Mouse (Mus musculus) v-Abl transformed pro-B cells (cell line): Measurements from ENCODE around the gene Chrm4.

Source experiments
- in situ Hi-C, 2 experiments: fragments of 400-800 bp; cut with MboI; formaldehyde crosslinking; loops; one replicate each; pipeline ENCODE4 v1.15.1; 2025; ENCODE audit not compliant: unreplicated experiment in 2 of 2

Chrm4 gene

DNA sequence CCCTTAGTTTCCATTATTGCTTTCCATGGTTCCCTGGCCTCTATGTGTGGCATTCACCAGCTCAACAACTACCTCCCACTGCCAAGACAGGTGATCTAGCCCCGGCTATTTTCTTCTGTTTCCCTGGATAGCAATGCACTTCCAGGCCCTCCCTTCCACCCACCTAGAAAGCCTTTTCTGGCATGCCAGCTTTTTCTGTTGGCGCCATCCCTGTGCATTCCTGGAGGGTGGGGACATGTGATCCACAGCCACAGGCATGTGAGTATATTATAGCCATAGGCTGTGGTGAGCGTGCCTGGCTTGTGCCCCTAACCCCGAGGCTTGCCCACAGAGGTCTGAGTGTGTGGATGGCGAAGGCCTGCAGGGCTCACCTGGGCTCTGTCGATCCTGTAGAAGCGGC is 9.1 kb downstream of the Chrm4 start:
- in situ Hi-C loops, result no loop called here

- in situ Hi-C loops, result no loop called here
These were observed 12.4 kb downstream of the Chrm4 start for GRCm38 (mm10) chr2:91939303-91939935.

DNA sequence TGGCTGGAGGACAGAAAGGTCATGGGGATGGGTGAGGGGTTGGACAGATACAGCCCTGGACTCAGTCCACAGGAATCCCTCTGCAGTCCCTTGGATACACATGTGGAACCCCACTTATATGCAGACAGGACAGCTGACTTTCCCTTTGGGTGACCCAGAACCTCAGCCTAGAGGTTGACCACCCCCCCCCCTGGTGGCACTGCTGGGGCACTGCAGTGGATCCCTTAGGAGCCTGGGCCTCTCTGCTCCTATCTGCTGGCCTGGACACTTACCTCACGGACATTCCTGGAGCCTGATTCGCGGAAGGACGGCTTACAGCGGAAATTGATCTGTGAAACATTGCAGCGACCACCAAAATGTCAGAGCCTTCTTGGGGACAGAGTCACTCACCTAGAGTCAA is 15.3 kb downstream of the Chrm4 start:
- in situ Hi-C loops, result loop anchor here in 1 of 2 experiments (5.0 kb wide), 2 partner anchors 45 to 115 kb away; no protein-coding TSS in a partner anchor

GRCm38 (mm10) chr2:91944170-91944950 is 17.3 kb downstream of the Chrm4 start:
- in situ Hi-C loops, result loop anchor here in 1 of 2 experiments (5.0 kb wide), 2 partner anchors 43 to 113 kb away; no protein-coding TSS in a partner anchor

- in situ Hi-C loops, result loop anchor here in 1 of 2 experiments (5.0 kb wide), 1 partner anchor 42 kb away; no protein-coding TSS in a partner anchor
These were observed 18.4 kb downstream of the Chrm4 start, which contains the start of gene Gm9821 for GRCm38 (mm10) chr2:91945483-91945882. Gene Gm9821 (plus strand): TSS chr2:91945703.

- in situ Hi-C loops, result loop anchor here in 1 of 2 experiments (5.0 kb wide), 1 partner anchor 40 kb away; no protein-coding TSS in a partner anchor
These were observed 19.8 kb downstream of the Chrm4 start for GRCm38 (mm10) chr2:91946836-91947235.

GRCm38 (mm10) chr2:91947397-91948150 is 20.5 kb downstream of the Chrm4 start:
- in situ Hi-C loops, result loop anchor here in 1 of 2 experiments (5.0 kb wide), 1 partner anchor 40 kb away; no protein-coding TSS in a partner anchor

DNA sequence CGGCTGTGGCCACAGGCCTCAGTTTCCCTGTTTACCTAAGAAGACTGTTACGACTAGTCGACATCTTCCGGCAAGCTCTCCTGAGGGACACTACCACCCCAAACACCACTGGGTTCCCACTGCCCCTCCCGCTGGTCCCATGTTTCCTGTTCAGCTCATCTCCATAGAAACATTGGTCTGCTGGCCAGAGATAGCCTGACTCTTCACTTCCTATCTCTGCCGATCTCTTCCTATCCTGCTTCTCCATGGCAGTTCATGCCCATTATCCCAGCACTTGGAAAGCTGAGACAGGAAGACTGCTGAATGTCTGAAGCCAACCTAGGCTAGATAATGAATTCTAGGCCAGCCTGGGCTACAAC is 21.1 kb downstream of the Chrm4 start:
- in situ Hi-C loops, result loop anchor here in 1 of 2 experiments (5.0 kb wide), 1 partner anchor 39 kb away; no protein-coding TSS in a partner anchor

GRCm38 (mm10) chr2:91948792-91949241 is 21.8 kb downstream of the Chrm4 start:
- in situ Hi-C loops, result loop anchor here in 1 of 2 experiments (5.0 kb wide), 1 partner anchor 38 kb away; no protein-coding TSS in a partner anchor

- in situ Hi-C loops, result loop anchor here (5.0 to 25.0 kb wide), 3 partner anchors 38 to 1488 kb away; partner anchors contain the start of gene Trp53i11 (in 1 of the 2)
These were observed 22.6 kb downstream of the Chrm4 start for GRCm38 (mm10) chr2:91949411-91950274.

- in situ Hi-C loops, result loop anchor here in 1 of 2 experiments (25.0 kb wide), 2 partner anchors 1237 to 1487 kb away; partner anchors contain the start of gene Trp53i11
These were observed 23.4 kb downstream of the Chrm4 start for GRCm38 (mm10) chr2:91950275-91951085.

GRCm38 (mm10) chr2:91953825-91954224 is 26.8 kb downstream of the Chrm4 start:
- in situ Hi-C loops, result loop anchor here in 1 of 2 experiments (25.0 kb wide), 2 partner anchors 1233 to 1483 kb away; partner anchors contain the start of gene Trp53i11

- in situ Hi-C loops, result loop anchor here in 1 of 2 experiments (25.0 kb wide), 2 partner anchors 1232 to 1482 kb away; partner anchors contain the start of gene Trp53i11
These were observed 28.1 kb downstream of the Chrm4 start for GRCm38 (mm10) chr2:91955121-91955591.

DNA sequence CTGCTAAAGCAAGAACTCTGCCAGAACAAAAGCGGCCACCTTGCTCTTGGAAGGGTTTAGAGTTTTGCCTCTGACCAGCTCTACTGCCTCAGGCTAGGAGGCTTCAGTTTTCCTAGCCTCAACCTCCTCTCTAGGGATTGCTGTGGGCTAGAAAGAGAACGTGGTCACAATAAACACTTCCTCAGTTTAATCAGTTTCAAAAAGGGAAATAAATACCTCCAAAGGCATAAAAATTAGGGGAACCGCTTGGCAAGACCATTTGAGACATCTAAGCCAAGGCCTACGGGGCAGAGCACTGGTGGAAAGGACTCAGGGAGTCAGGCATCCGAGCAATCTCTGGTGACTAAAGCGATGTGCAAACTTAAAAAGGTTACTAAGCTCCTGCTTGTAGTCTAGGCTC is 28.8 kb downstream of the Chrm4 start:
- in situ Hi-C loops, result loop anchor here in 1 of 2 experiments (25.0 kb wide), 2 partner anchors 1231 to 1481 kb away; partner anchors contain the start of gene Trp53i11

GRCm38 (mm10) chr2:91957096-91957495 is 30.0 kb downstream of the Chrm4 start:
- in situ Hi-C loops, result loop anchor here in 1 of 2 experiments (25.0 kb wide), 2 partner anchors 1230 to 1480 kb away; partner anchors contain the start of gene Trp53i11

DNA sequence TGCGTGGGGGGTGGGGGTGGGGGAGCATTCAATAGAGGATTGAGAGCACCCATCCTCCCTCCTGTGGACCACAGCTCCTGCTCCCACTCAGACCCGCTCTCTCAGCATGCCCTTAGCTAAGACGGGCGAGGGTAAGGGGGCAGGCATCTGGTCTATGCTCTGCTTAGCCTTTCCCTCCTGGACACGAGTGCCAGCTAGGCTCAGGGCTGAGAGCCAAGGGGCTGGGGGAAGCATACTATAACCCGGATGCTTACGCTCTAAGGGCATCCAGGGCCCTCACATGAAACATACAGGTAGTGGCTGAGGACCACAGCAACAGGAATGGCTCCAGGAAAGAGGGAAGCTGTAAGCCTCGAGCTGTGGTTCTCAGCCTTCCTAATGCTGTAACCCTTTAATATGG is 31.0 kb downstream of the Chrm4 start:
- in situ Hi-C loops, result loop anchor here in 1 of 2 experiments (25.0 kb wide), 2 partner anchors 1229 to 1479 kb away; partner anchors contain the start of gene Trp53i11

DNA sequence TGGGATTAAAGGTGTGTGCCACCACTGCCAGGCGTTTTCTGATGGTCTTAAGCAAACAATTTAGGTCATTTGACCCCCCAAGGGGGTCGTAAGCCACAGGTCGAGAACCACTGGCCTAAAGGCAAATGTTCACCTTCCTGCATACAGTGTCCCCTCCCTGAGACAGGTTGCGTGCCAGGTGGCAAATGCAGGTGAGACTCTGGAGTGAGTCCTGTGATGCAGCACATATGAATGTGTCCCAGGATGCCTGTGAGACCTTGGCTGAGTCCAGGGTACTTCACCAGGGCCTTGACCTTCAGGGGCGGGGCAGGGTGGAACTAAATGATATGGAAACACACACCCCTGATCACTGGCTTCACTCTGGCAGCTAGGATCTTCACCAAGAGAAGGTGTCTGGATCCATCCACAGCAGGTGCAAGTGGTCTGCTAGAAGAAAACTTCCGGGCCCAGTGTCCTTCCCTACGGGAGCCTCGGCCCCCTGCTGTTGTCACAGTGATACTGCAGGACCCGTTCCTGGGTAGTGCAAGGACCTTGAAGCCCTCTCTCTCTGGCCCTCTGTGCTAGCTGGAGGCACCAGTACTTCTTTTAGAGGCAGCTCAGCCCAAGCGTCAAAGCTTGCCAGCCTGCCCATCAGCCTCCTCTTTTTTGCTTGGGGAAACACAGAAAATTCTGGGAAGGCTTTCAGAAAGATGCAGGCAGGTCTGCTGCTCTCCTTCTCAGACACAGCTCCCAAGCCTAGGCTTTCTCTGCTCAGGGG is 31.8 kb downstream of the Chrm4 start:
- in situ Hi-C loops, result loop anchor here in 1 of 2 experiments (25.0 kb wide), 2 partner anchors 1228 to 1478 kb away; partner anchors contain the start of gene Trp53i11
